Mouse (Mus musculus): ENCODE results near the gene Nlrp10.

Nlrp10 gene

DNA sequence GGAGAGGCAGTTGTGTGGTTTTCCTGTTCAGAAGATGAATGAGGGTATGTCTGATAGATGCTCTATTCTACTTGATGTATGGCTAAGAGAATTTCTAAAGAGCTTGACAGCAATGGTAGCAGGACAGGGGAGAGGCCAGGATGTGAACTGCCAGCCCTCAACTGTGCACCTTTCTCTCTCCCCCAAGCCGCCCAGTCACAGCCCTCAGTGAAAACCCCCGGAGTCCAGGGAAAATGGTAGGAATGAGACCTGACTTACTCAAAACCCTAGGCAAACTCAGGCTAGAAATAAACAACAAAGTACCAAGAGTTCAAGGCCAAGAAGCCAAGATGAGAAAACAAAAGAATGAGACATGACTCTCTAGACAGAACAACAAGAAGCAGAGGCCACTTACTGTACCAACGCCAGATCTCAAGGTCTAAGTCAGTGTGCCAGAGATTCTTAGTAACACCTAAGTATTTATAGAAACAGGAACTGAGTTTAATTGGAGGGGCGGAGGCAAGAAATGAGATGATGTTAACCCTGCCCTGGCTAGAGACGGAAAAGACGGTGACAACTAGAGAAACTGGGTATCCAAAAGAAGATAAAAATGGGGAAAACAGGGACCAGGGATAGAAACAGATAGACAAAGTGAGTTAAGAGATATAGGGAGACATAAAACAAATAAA, at the start of gene Nlrp10:
Gene Nlrp10, minus strand, starts transcription at position 453 of the 668 bp plus-strand sequence.
- no peak for DNase-seq (ENCODE audit: low spot score)

- DNase-seq (ENCODE audit: low spot score): no peak
Observed at GRCm38 (mm10) chr7:108972273-108972672, 42.3 kb upstream of the Nlrp10 start.

GRCm38 (mm10) chr7:108968201-108968600, 38.2 kb upstream of the Nlrp10 start:
- no peak for DNase-seq (ENCODE audit: low spot score)

DNA sequence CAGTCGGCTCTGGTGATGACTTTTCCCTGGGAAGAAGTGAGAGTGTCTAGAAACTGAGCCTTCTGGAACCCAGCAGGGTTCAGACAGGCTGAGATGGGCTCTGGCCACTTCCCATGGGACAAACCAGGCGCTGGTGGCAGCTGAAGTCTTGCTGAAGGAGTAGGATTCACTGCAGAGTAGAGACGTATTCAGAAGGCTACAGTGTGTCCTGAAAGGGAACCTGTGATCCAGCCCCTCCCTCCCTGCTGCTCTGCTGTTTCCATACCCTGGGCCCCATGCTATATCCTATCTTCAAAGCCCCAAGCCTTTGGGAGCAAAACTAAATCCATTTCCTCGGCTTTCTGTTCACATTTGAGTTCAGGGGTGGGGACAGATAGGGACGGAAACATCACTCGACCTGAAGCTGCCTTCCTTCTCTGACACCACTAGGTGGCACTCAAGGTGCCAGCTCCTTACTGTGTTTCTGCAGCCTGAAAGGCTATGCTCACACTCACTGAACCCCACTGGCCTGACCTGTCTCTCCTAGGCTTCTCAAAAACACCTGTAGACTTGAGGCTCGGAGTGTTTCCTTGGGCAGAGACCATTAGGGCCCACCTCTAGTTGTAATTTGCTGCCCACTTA, 36.9 kb upstream of the Nlrp10 start:
- DNase-seq (ENCODE audit: low spot score): peak; percentile 53

DNA sequence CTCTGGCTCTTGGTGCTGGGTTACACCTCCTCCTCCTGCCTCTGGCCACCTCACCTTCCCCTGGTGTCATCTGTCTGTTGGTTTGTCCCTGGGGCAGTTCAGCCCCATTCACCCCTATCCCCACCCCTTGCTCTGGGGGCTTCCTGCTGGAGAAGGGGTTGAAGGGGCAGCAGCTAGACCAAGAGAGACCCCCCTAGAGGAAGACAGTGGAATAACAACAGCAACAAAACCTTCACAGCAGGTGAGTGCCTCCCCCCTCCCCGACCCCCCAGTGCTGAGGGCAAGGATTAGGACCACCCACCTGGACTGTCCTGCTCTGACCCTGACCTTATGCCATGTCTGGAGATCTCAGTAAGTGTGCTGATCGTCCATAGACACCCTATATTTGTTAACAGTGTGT, 36.0 kb upstream of the Nlrp10 start:
- no peak for DNase-seq (ENCODE audit: low spot score)

GRCm38 (mm10) chr7:108957734-108958133, 27.8 kb upstream of the Nlrp10 start:
- DNase-seq (ENCODE audit: low spot score): no peak

DNA sequence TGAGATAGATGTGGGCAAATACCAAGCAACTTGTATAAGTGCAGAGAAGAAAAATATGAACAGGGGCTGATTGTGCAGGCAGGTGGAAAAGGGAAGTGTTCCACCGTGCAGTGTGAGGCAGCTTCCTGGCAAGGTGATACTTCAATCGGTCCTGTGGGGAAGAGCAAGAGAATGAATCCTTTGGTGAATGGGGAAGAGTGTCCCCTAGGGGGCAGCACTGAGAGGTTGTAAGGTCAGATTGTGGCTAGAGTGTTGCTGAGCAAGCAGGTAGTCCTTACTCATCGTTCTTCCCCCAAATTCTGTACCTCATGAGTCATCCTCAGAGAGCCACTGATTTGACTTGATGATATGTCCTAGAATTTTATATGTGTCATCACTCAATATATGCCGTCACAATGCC, 24.2 kb upstream of the Nlrp10 start:
- no peak for DNase-seq (ENCODE audit: low spot score)

GRCm38 (mm10) chr7:108952801-108953200, 22.8 kb upstream of the Nlrp10 start:
- DNase-seq (ENCODE audit: low spot score): no peak

DNA sequence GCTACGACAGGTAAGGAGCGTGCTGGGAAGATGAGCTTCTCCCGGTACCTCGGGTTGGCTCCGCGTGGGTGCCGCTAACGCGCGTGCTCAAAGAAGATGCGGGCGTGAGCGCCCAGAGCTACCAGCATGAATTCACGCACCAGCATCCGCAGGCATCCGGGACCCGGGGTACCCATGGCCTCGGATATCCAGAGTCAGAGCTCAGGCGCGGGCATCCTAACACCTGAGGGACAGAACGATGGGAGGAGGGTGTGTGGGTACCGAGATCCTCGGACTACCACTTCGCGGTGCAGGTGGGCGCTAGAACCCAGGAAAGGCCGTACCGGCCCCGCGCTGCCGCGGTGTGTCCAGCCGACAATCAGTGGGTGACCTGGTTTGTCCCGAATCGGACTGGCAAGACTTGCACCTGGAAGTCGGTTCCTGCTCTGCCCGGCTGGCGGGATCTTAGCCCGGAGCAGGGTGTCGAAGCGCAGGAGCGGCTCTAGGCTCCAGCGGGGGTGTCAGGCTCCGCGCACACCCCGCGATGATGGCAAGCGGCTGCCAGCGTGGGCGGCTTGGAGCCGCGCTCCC, 20.9 kb upstream of the Nlrp10 start:
- no peak for DNase-seq (ENCODE audit: low spot score)

- peak; percentile 16 for DNase-seq (ENCODE audit: low spot score)
Observed at GRCm38 (mm10) chr7:108950312-108950761, 20.4 kb upstream of the Nlrp10 start, which contains the start of gene Tub. Gene Tub, plus strand, starts transcription at chr7:108950338.

DNA sequence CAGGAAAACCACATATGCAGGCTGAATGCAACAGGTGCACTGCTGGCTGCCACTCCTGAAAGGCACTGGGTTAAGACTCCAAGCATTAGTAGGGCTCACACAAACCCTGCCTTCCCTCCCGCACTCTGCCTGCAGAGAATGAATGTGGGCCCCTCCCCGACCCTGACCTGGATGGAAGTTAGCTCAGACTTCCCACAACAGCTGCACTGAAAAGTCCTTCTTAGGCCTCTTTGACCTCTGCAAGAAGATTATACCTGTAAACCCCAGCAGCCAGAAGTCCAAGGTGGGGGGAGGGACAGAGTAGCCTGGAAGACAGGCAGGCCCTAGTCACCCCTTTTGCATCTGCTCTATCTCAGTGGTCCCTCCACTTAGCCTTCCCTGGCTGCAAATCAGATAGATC, 19.3 kb upstream of the Nlrp10 start:
- DNase-seq (ENCODE audit: low spot score): no peak

DNA sequence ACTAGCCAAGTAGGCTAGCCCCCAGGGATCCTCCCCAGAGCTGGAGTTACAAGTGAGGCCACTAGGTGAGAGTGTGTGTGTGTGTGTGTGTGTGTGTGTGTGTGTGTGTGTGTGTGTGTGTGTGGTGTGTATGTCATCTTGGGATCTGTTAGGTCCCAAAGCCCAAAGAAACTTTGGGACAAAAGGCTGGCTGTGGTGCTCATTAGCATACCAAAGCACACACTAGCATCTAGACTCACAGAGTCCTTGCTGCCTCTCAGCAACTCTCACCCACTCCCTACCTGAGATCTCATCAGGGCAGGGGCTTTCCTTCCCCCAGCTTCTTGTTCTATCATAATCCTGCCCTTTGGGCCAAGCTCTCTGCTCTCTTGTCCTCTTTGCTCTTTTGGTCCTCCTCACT, 18.6 kb upstream of the Nlrp10 start:
- no peak for DNase-seq (ENCODE audit: low spot score)

- DNase-seq (ENCODE audit: low spot score): peak; percentile 36
Observed at GRCm38 (mm10) chr7:108944002-108944401, 14.0 kb upstream of the Nlrp10 start.

DNA sequence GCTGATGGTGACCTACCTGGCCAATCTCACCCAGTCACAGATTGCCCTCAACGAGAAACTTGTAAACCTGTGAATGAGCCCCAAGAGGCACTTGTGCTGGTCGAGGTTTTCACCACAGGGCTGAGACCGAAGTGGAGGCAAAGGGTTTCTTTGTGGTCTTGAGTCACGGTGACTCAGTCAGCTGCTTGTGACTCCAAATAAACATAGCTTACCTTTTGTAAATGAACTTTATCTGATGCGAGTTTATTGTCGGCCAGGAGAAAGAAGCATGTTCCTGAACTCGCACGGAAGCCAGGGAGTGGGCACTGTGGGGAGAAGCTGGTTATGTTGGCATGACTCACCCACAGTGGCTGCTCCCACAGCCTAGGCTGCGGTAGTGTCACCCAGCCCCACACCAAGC, 11.5 kb upstream of the Nlrp10 start:
- DNase-seq (ENCODE audit: low spot score): no peak

- DNase-seq (ENCODE audit: low spot score): no peak
Observed at GRCm38 (mm10) chr7:108936591-108936990, 6.6 kb upstream of the Nlrp10 start.

GRCm38 (mm10) chr7:108935411-108935810, 5.4 kb upstream of the Nlrp10 start:
- no peak for DNase-seq (ENCODE audit: low spot score)

GRCm38 (mm10) chr7:108934836-108935235, 4.9 kb upstream of the Nlrp10 start:
- no peak for DNase-seq (ENCODE audit: low spot score)

DNA sequence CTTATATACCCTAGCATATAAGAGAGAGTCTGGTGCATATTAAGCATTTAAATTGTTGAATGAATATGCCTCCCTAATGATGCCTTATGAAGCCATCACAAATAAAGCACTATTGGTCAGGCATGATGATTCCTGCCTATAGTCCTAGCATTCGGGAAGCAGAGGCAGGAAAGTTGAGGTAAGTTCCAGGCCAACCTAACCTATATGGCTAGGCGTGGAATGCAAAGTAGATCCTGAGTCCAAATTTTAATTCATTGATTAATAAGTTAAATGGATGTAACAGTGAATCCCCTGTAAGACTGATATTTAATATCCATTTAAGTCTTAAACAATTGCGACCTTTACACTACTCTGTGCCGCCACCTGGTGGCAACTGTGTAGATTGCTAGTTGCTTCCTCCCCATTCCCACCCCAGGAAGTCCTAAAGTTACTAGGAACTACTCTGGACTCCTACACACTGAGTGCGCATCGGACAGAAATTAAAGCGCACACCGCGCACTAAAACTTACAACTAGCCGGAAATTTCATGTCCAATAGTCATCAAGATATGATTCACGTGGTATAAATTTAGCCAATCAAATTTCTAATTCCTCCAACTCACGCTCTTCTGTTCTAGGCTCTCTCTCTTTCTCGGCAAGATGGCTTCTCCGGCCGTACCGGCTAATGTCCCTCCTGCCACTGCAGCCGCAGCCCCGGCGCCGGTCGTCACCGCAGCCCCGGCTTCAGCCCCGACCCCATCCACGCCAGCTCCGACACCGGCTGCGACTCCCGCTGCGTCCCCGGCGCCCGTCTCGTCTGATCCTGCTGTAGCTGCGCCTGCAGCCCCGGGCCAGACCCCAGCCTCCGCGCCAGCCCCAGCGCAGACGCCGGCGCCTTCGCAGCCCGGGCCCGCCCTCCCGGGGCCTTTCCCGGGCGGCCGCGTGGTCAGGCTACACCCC, 4.1 kb upstream of the Nlrp10 start, which contains the start of gene Eif3f:
Gene Eif3f, plus strand, starts transcription at position 624 of the 938 bp plus-strand sequence.
- peak; percentile 97 for DNase-seq (ENCODE audit: low spot score)

GRCm38 (mm10) chr7:108928280-108929188, 1.4 kb downstream of the Nlrp10 start:
- DNase-seq (ENCODE audit: low spot score): no peak

GRCm38 (mm10) chr7:108927043-108927442, 2.9 kb downstream of the Nlrp10 start:
- DNase-seq (ENCODE audit: low spot score): no peak

DNA sequence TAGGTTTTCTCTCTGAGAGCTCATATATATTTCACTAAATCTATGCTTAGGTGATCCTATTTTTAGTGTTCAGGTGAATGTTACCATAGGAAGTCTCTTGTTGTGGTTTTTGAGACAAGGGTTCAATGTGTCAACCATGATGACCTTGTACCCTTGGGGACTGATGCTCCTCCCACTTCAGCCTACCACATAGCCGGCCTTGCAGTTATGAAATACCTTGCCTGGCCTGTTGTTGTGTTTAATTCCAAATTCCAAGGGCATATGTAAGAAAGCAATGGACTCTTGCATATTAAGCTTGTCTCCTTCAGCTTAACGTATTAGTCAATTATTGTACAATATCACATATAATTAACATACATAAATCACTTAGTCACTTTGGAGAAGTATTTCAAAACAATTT, 26.0 kb downstream of the Nlrp10 start:
- DNase-seq (ENCODE audit: low spot score): no peak

Data from lung, postnatal 25 days (tissue).